Mouse (Mus musculus): Measurements from ENCODE around the gene Jmjd1c. TPM values are rescaled to one million over a fixed set of nuclear protein-coding genes. Genes with fewer than 3 reads are reported as not detected.

Jmjd1c gene
- polyA plus RNA-seq, 1 experiment = 32.4 TPM

- TF ChIP-seq CTCF (IDR thresholded peaks at IDR 0.05; ENCODE audit: extremely low read depth, insufficient read depth, low read length) (no peak), POLR2A (IDR thresholded peaks at IDR 0.05; ENCODE audit: extremely low read depth, insufficient read depth, low read length) (no peak)
- no peak overlapping the region for H3K4me3 ChIP-seq (ENCODE audit: insufficient read depth, low read length)
- H3K27ac ChIP-seq (ENCODE audit: insufficient read depth, low read length) = no peak overlapping the region
- peaks cover 5% of the 10 kb centered on the region for H3K4me1 ChIP-seq (ENCODE audit: control insufficient read depth, insufficient read depth, low read length)
Observed at GRCm38 (mm10) chr10:67134322-67134721, 38.4 kb downstream of the Jmjd1c start.

- no peak for TF ChIP-seq CTCF (IDR thresholded peaks at IDR 0.05; ENCODE audit: extremely low read depth, insufficient read depth, low read length)
- TF ChIP-seq POLR2A (IDR thresholded peaks at IDR 0.05; ENCODE audit: extremely low read depth, insufficient read depth, low read length) = no peak
- no peak overlapping the region for H3K4me3 ChIP-seq (ENCODE audit: insufficient read depth, low read length)
- H3K4me1 ChIP-seq (ENCODE audit: control insufficient read depth, insufficient read depth, low read length) = peaks cover 4% of the 10 kb centered on the region
- H3K27ac ChIP-seq (ENCODE audit: insufficient read depth, low read length) = no peak overlapping the region
Observed at GRCm38 (mm10) chr10:67137437-67137836, 41.5 kb downstream of the Jmjd1c start.

DNA sequence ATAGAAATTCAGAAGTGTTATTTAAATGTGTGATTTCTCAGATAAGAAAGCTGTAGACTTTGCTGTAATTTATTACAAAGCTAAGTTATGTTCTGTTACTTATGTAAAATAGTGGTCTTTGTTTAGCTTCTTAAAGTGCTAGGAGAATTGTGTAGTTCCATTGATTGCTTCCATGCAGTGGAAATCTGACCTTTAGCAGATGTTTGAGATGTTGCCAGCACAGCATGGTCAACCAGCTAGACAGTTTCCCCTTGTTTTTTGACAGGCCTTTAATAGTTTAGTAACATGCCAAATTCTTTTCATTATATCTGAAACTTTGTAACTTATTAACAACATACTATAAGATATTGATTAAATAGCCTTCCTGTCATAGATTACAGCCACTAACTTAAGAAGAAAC lies 47.7 kb downstream of the Jmjd1c start:
- Histone ChIP-seq H3K4me1 (ENCODE audit: control insufficient read depth, insufficient read depth, low read length) (peaks cover 4% of the 10 kb centered on the region; the same call in 1 of the 2 replicates), H3K4me3 (ENCODE audit: insufficient read depth, low read length) (no peak overlapping the region), H3K27ac (ENCODE audit: insufficient read depth, low read length) (no peak overlapping the region)
- TF ChIP-seq CTCF (IDR thresholded peaks at IDR 0.05; ENCODE audit: extremely low read depth, insufficient read depth, low read length) (no peak), POLR2A (IDR thresholded peaks at IDR 0.05; ENCODE audit: extremely low read depth, insufficient read depth, low read length) (no peak)

GRCm38 (mm10) chr10:67144269-67144668 lies 48.3 kb downstream of the Jmjd1c start:
- H3K4me1 ChIP-seq (ENCODE audit: control insufficient read depth, insufficient read depth, low read length) = peaks cover 4% of the 10 kb centered on the region; the same call in 1 of the 2 replicates
- H3K4me3 ChIP-seq (ENCODE audit: insufficient read depth, low read length) = no peak overlapping the region
- no peak for TF ChIP-seq CTCF (IDR thresholded peaks at IDR 0.05; ENCODE audit: extremely low read depth, insufficient read depth, low read length)
- no peak for TF ChIP-seq POLR2A (IDR thresholded peaks at IDR 0.05; ENCODE audit: extremely low read depth, insufficient read depth, low read length)
- H3K27ac ChIP-seq (ENCODE audit: insufficient read depth, low read length) = no peak overlapping the region

- Histone ChIP-seq H3K4me3 (ENCODE audit: insufficient read depth, low read length) (no peak overlapping the region), H3K4me1 (ENCODE audit: control insufficient read depth, insufficient read depth, low read length) (peaks cover 2% of the 10 kb centered on the region; the same call in 1 of the 2 replicates), H3K27ac (ENCODE audit: insufficient read depth, low read length) (no peak overlapping the region)
- TF ChIP-seq CTCF (IDR thresholded peaks at IDR 0.05; ENCODE audit: extremely low read depth, insufficient read depth, low read length) (no peak), POLR2A (IDR thresholded peaks at IDR 0.05; ENCODE audit: extremely low read depth, insufficient read depth, low read length) (no peak)
Observed at GRCm38 (mm10) chr10:67145623-67146022, 49.7 kb downstream of the Jmjd1c start.

DNA sequence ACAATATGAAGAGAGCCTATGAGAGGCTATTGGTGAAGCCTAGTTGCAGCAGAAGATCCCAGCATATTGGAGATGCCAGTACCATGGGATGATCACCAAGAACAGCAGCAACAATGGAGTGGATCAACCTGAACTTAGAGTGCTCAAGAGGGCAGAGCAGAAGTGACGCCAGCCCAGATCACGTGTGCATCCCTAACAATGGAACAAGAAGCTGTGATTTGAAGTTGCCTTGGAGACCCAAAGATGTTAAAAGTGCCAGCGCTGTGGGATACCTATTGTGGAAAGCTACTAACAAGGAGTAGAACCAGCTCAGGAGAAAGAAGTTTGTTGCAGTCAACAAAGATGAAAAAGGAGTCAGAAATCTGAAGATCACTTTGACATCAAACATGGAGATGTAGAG lies 55.8 kb downstream of the Jmjd1c start:
- H3K4me3 ChIP-seq (ENCODE audit: insufficient read depth, low read length) = no peak overlapping the region
- TF ChIP-seq CTCF (IDR thresholded peaks at IDR 0.05; ENCODE audit: extremely low read depth, insufficient read depth, low read length) (no peak), POLR2A (IDR thresholded peaks at IDR 0.05; ENCODE audit: extremely low read depth, insufficient read depth, low read length) (no peak)

DNA sequence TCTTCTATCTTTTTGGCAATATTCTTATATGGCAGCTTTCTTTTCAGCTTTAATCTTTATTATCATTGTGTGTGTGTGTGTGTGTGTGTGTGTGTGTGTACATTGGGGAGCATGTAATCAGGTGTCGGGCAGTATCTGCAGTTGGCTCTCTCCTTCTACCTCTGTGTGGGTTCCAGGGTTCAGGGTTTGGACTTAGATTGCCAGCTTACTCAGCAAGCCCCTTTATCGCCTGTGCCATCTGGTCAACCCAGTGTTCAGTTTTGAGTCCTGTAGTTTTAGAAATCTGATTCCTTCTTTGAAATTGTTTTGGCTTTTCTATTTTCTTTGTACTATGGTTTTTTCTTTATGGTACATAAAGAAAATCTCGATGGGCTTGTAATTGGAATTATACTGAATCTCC lies 58.7 kb downstream of the Jmjd1c start:
- TF ChIP-seq POLR2A (IDR thresholded peaks at IDR 0.05; ENCODE audit: extremely low read depth, insufficient read depth, low read length) (no peak), CTCF (IDR thresholded peaks at IDR 0.05; ENCODE audit: extremely low read depth, insufficient read depth, low read length) (no peak)
- Histone ChIP-seq H3K4me3 (ENCODE audit: insufficient read depth, low read length) (no peak overlapping the region), H3K4me1 (ENCODE audit: control insufficient read depth, insufficient read depth, low read length) (peaks cover 1% of the 10 kb centered on the region; the same call in 1 of the 2 replicates), H3K27ac (ENCODE audit: insufficient read depth, low read length) (no peak overlapping the region)

More for the DNA sequence above, 55.8 kb downstream of the Jmjd1c start:
- Histone ChIP-seq H3K27ac (ENCODE audit: insufficient read depth, low read length) (no peak overlapping the region), H3K4me1 (ENCODE audit: control insufficient read depth, insufficient read depth, low read length) (peaks cover 4% of the 10 kb centered on the region; the same call in 1 of the 2 replicates)

GRCm38 (mm10) chr10:67174049-67174448 lies 78.1 kb downstream of the Jmjd1c start:
- no peak overlapping the region for H3K27ac ChIP-seq (ENCODE audit: insufficient read depth, low read length)
- H3K4me1 ChIP-seq (ENCODE audit: control insufficient read depth, insufficient read depth, low read length) = no peaks in the 10 kb centered on the region; the same call in 1 of the 2 replicates
- TF ChIP-seq POLR2A (IDR thresholded peaks at IDR 0.05; ENCODE audit: extremely low read depth, insufficient read depth, low read length) = no peak
- no peak for TF ChIP-seq CTCF (IDR thresholded peaks at IDR 0.05; ENCODE audit: extremely low read depth, insufficient read depth, low read length)
- H3K4me3 ChIP-seq (ENCODE audit: insufficient read depth, low read length) = no peak overlapping the region

GRCm38 (mm10) chr10:67176031-67176430 lies 80.1 kb downstream of the Jmjd1c start:
- no peak for TF ChIP-seq CTCF (IDR thresholded peaks at IDR 0.05; ENCODE audit: extremely low read depth, insufficient read depth, low read length)
- TF ChIP-seq POLR2A (IDR thresholded peaks at IDR 0.05; ENCODE audit: extremely low read depth, insufficient read depth, low read length) = no peak
- no peaks in the 10 kb centered on the region; the same call in 1 of the 2 replicates for H3K4me1 ChIP-seq (ENCODE audit: control insufficient read depth, insufficient read depth, low read length)
- no peak overlapping the region for H3K27ac ChIP-seq (ENCODE audit: insufficient read depth, low read length)

DNA sequence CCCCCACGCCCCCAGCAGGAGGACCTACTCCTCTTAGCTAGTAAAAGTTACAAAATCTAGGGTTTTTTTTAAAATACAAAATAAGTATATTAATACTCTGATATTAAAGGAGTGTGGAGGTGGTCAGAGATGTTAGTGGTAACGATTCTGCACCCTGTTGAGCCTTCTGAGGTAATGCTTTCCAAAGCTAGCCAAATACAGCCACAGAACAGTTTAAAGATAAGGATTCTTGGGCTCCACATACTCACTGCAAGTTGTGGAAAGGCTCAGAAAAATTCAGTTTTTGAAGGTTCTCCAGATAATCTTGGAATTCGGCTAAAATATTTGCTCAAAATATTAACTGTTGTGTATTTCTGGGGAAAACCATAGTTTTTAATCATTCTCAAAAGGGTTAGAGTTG lies 81.0 kb downstream of the Jmjd1c start:
- Histone ChIP-seq H3K4me1 (ENCODE audit: control insufficient read depth, insufficient read depth, low read length) (no peaks in the 10 kb centered on the region; the same call in 1 of the 2 replicates), H3K4me3 (ENCODE audit: insufficient read depth, low read length) (no peak overlapping the region), H3K27ac (ENCODE audit: insufficient read depth, low read length) (no peak overlapping the region)
- TF ChIP-seq POLR2A (IDR thresholded peaks at IDR 0.05; ENCODE audit: extremely low read depth, insufficient read depth, low read length) (no peak), CTCF (IDR thresholded peaks at IDR 0.05; ENCODE audit: extremely low read depth, insufficient read depth, low read length) (no peak)

More at GRCm38 (mm10) chr10:67176031-67176430, 80.1 kb downstream of the Jmjd1c start:
- H3K4me3 ChIP-seq (ENCODE audit: insufficient read depth, low read length) = no peak overlapping the region
